Mouse (Mus musculus) ES-Bruce4 (cell line): ENCODE results near the gene Dffb.

ENCODE experiments used
- CTCF ChIP-seq: IDR thresholded peaks from one replicate; pipeline ENCODE4 v1.8.1; 2011; ENCODE audit warnings: low read depth, low read length
- POLR2A ChIP-seq: IDR thresholded peaks from one replicate; pipeline ENCODE4 v1.8.1; 2011; ENCODE audit warnings: low read length; ENCODE audit not compliant: insufficient read depth

GRCm38 (mm10) chr4:154010907-154011645, 36.1 kb upstream of the Dffb start:
- TF ChIP-seq CTCF (no peak), POLR2A (no peak)
